Mouse (Mus musculus): ENCODE data around the gene Olfr1173. TPM values are rescaled to one million over a fixed set of nuclear protein-coding genes. Genes with fewer than 3 reads are reported as not detected.

The Olfr1173 gene
- total RNA-seq (2021) = not detected

GRCm38 (mm10) chr2:88279775-88280174, at the start of gene Olfr1173:
Gene Olfr1173 (minus strand): TSS chr2:88279875.
- no peak for DNase-seq (ENCODE audit: extremely low spot score in 1 of 2, low spot score in 1 of 2)

GRCm38 (mm10) chr2:88327115-88327514, 47.4 kb upstream of the Olfr1173 start, which contains the start of gene Olfr1175-ps:
Gene Olfr1175-ps (minus strand): TSS chr2:88327215.
- DNase-seq (ENCODE audit: extremely low spot score in 1 of 2, low spot score in 1 of 2) = no peak

GRCm38 (mm10) chr2:88315035-88315434, 35.4 kb upstream of the Olfr1173 start, which contains the start of gene Olfr1174-ps:
Gene Olfr1174-ps (minus strand): TSS chr2:88315135.
- no peak for DNase-seq (ENCODE audit: extremely low spot score in 1 of 2, low spot score in 1 of 2)

GRCm38 (mm10) chr2:88228234-88228633, 51.4 kb downstream of the Olfr1173 start, which contains the start of gene Olfr1170:
Gene Olfr1170 (minus strand): TSS chr2:88228334.
- DNase-seq (ENCODE audit: extremely low spot score in 1 of 2, low spot score in 1 of 2) = no peak

Other genes with a start within 250 kb of the Olfr1173 start
- not detected for gene Olfr73, start 242.2 kb downstream of the Olfr1173 start, total RNA-seq (2021)
- gene Olfr1162, start 228.7 kb downstream of the Olfr1173 start, total RNA-seq (2021) = not detected
- gene Olfr1163, start 208.0 kb downstream of the Olfr1173 start, total RNA-seq (2021) = not detected
- not detected for gene Olfr1164, start 185.9 kb downstream of the Olfr1173 start, total RNA-seq (2021)
- gene Olfr1166, start 151.6 kb downstream of the Olfr1173 start, total RNA-seq (2021) = not detected
- not detected for gene Olfr1167, start 124.7 kb downstream of the Olfr1173 start, total RNA-seq (2021)
- gene Olfr1168, start 98.0 kb downstream of the Olfr1173 start, total RNA-seq (2021) = not detected
- gene Olfr1170, start 51.5 kb downstream of the Olfr1173 start, total RNA-seq (2021) = not detected
- not detected for gene Olfr1174-ps, start 35.3 kb upstream of the Olfr1173 start, total RNA-seq (2021)
- gene Olfr1175-ps, start 47.3 kb upstream of the Olfr1173 start, total RNA-seq (2021) = not detected
- not detected for gene Olfr1176, start 56.8 kb upstream of the Olfr1173 start, total RNA-seq (2021)
- gene Olfr1177-ps, start 66.6 kb upstream of the Olfr1173 start, total RNA-seq (2021) = not detected
- gene Olfr1178, start 107.2 kb upstream of the Olfr1173 start, total RNA-seq (2021) = not detected
- gene Olfr1179, start 126.6 kb upstream of the Olfr1173 start, total RNA-seq (2021) = not detected
- not detected for gene Olfr1180, start 139.3 kb upstream of the Olfr1173 start, total RNA-seq (2021)
- gene Olfr1181, start 146.3 kb upstream of the Olfr1173 start, total RNA-seq (2021) = not detected
- gene Gm13757, start 169.3 kb upstream of the Olfr1173 start, total RNA-seq (2021) = not detected
- gene Olfr1183, start 175.0 kb upstream of the Olfr1173 start, total RNA-seq (2021) = not detected
- not detected for gene Olfr1184, start 203.7 kb upstream of the Olfr1173 start, total RNA-seq (2021)
- not detected for gene Olfr1185-ps1, start 213.4 kb upstream of the Olfr1173 start, total RNA-seq (2021)
- not detected for gene Olfr1186, start 238.7 kb upstream of the Olfr1173 start, total RNA-seq (2021)